Mouse (Mus musculus) spleen, adult 18-20 months (tissue): ENCODE measurements around the gene Dus3l.

ENCODE experiments used
- DNase-seq, 2 experiments: peaks; one replicate each; pipeline ENCODE4 v3.0.0; 2022; ENCODE audit warnings: mixed read lengths in 2 of 2

The Dus3l gene

DNA sequence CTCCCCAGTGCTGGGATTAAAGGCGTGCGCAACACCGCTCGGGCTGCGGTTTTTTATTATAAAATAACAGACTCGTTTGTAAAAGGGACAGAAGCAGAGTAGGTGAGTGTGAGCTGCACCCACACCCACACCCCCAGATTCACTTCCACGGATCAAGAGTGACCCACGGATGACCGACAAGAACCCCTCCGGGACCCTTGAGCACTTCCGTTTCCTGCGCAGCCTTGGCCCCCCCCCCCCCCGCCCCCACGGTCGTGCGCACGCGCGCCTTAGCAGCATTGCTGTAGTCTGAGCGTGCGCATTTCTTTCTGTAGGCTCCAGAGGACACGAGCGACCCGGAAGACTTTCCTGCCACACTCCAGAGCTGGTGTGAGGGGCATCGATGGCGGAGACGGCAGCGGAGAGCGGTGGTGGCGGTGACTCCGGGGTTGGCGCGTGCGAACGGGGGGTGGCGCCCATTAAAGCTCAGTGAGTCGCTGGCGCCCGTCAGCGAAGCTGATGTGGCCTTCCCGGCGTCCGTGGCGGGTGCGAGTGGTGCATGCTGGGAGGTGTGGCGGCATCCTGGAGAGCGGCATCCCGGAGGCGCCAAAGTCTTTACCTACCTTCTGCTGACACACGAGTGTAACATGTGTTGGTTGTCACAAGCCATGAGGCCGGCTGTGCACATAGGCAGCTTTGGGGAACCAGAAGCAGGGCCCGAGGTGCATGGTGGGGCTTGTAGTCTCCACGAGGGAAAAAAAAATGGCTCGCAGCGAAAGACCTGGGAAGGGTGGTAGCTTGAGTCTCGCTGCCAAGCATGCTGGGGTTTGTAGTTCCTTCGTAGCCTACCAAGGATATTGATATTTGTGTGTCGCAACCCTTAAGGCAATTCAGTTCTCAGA lies at the start of gene Dus3l:
TSS of gene Dus3l (plus strand) at position 284 of the 881 bp plus-strand sequence.
- peak; percentile 80 to 87 for DNase-seq

DNA sequence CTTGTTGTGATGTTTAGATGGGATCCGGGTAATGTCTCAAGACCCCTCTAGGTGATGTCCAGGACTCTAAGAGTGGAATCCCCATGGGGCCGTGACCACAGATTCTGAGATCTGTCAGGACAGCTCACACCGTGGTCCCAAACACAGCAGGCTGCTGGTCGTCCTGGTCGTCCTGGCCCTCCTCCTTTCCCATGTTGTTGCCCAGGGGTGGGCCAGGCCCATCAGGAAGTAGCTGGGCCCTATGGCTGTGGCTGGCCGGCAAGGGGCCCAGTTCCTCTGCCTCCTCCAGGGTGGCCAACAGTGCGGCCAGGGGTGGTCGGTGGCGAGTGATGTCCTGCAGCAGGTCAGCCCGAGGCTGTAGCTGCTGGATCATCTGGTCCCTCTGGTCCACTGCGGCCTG lies 49.2 kb upstream of the Dus3l start:
- DNase-seq: no peak

GRCm38 (mm10) chr17:56715914-56716654 lies 48.5 kb upstream of the Dus3l start:
- no peak for DNase-seq

GRCm38 (mm10) chr17:56716655-56717362 lies 47.7 kb upstream of the Dus3l start:
- DNase-seq: peak; percentile 96

- peak; percentile 90 to 91 for DNase-seq
Measured at GRCm38 (mm10) chr17:56717363-56718058, 47.0 kb upstream of the Dus3l start, which contains the start of the genes Ndufa11 and Vmac. Ndufa11 (plus strand) TSS chr17:56717767. Vmac (minus strand) TSS chr17:56718022.

DNA sequence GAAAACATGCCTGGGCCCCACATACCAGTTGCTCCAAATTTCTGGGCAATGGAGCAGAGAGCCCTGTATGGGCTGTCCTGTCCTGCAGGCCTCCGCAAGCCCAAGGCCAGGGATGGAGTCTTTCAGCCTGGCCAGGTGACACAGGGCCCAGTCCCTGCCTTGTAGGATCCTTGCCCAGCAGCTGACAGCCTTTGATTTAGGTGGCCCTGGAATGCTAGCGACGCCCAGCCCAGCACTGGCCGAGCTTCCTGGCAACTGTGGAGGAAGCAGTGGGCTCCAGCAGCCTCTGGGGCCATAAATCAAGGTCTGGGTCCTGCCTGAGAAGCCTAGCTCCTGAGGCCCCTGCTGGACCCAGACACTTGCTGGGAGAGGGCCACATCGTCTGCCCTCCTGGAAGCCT lies 42.1 kb upstream of the Dus3l start:
- no peak for DNase-seq

GRCm38 (mm10) chr17:56723419-56724161 lies 41.0 kb upstream of the Dus3l start:
- no peak for DNase-seq

DNA sequence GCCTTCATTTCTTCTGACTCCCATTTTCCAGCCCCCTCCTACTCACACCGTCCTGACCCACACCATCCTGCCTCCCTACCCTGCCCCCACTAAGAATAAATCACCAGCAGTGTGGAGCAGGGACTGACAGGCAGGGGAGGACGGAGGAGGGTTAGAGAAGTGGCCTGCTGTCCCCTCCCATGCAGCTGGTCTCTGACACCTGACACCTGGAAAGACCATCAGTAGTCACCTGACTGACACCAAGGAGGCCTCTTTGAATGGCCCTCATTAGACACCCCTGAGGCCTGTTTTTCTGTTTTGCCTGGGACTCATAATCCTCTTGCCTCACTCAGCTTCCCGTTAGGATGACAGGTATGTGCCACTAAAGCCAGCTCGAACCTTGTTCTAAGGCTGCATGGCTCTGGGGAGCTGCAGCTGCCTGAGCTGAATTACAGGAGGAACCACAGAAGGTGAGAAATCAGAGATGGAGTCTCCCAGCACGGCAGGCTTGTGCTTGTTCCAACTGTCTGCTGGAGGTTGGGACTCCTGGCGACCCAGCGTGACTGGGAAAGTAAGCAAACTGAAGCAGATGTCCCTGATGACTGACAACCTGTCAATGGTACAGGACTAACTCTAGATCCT lies 37.4 kb upstream of the Dus3l start:
- no peak for DNase-seq

GRCm38 (mm10) chr17:56727659-56728058 lies 36.9 kb upstream of the Dus3l start:
- no peak for DNase-seq

GRCm38 (mm10) chr17:56728117-56728516 lies 36.4 kb upstream of the Dus3l start:
- DNase-seq: no peak

DNA sequence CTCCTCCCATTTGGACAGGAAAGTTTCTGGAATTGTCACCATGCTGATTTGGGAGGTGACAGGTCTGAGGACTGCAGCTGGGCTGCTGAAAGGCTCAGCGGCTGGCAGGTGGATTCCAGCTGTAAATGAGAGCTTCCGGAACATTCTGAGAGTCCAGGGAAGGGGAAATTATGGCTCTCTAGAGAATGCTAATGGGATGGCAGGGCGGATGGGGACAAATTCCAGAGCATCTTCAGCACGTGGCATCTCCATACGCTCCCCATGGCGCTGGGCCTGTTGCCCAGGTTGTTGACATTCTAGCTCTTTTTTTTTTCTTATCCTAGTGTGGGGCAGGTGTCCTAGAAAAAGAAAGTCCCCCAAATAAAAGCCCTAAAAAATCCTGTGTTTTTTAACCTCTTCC lies 35.4 kb upstream of the Dus3l start:
- DNase-seq: no peak

- DNase-seq: no peak
Measured at GRCm38 (mm10) chr17:56729656-56730055, 34.9 kb upstream of the Dus3l start.

DNA sequence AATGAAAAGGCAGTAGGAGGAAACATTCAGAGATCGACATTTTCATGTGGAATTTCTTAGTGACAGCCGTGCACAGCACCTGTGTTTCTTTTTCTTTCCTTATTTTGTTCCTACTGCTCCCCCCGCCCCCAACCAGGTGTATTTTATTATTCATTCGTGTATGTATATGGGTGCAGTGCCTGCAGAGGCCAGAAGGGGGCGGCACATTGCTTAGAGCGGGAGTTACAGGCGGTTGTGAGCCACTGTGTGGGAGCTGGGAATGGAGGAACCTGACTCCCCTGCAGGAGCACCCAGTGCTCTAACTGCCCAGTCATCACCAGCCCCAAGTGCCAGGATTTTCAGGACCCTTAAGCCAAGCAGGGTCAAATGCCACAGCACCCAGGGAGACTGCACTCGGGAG lies 28.0 kb upstream of the Dus3l start:
- no peak for DNase-seq

DNA sequence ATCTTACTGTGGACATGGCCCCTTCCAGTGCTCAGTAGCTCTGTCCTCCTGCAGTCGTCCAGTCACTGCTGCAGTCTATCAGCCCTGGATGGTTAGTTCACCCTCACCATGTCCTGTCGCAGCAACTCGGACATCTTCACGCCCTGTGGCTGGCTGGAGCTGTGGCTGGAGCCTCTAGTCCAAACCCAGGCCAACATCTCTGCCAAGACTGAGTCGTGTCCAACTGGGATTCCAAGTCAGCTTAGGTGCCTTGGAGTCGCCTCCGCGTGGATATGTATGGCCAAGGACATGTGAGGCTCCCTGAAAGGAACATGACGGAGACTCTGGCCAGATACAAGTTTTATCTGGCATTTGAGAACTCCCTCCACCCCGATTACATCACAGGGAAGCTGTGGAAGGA lies 26.3 kb upstream of the Dus3l start:
- no peak for DNase-seq

- no peak for DNase-seq
Measured at GRCm38 (mm10) chr17:56740118-56740787, 24.3 kb upstream of the Dus3l start.

- no peak for DNase-seq
Measured at GRCm38 (mm10) chr17:56740788-56741160, 23.8 kb upstream of the Dus3l start.

DNA sequence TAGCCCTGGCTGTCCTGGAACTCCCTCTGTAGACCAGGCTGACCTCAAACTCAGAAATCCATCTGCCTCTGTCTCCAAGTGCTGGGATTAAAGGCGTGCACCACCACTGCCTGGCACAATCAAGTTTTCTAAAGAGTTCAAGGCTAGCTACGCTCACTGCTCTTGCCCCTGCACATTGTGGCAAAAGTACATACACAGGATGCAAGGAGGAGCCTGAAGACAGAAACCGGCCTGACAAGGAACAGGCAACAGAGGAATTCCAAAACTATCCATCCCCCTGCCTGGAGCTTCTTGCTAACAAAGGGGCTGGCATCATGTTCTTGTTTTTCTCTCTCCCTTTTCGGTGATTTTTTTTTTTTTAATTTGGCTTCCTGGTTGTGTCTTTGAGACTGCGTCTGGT lies 20.4 kb upstream of the Dus3l start:
- no peak for DNase-seq

GRCm38 (mm10) chr17:56751404-56752072 lies 13.0 kb upstream of the Dus3l start:
- DNase-seq: no peak

DNA sequence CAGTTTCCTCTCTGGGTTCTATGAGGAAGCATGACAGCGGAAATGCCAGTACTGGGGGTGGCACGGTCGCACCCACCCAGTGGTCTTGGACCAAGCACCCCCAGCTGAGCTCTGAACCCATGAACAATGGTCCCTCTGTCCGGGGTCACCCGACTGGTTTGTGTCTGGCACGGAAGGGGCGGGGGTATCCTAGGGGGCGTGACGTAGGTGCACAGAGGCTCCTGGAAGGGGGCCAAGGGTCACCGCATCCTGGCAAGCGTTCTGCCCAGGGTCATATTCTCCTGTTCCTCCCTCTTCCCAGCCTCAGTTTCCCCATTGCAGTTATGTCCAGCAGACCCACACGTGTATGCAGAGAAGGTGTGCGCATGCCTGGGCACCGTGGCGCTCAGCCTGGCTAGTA lies 11.1 kb upstream of the Dus3l start:
- DNase-seq: no peak
